Mouse (Mus musculus): ENCODE data around the gene Tnfaip6. TPM values are rescaled to one million over a fixed set of nuclear protein-coding genes. Genes with fewer than 3 reads are reported as not detected.
"Not testable (repeated sequence)": the region's sequence is repeated elsewhere in the genome, so short reads cannot be mapped to it uniquely, and the experiment has no call there.

The Tnfaip6 gene
- polyA plus RNA-seq (2015; fragmentation: Nextera tagmentation; extraction: Ambion mirVana) = 6.8 and 7.8 TPM in 2 replicates

GRCm38 (mm10) chr2:52037882-52038281 is at the start of gene Tnfaip6:
Gene Tnfaip6 (plus strand): TSS chr2:52038009.
- no peaks in the 10 kb centered on the region for H3K27me3 ChIP-seq (ENCODE audit: insufficient read depth, low read length)
- H3K9ac ChIP-seq (replicated peaks; ENCODE audit: low read length) = peak within 1 kb of the TSS; percentile 64
- H3K4me1 ChIP-seq (ENCODE audit: insufficient read depth, low read length) = peaks cover 11% of the 10 kb centered on the region
- ATAC-seq (ENCODE audit: low FRiP score, low TSS enrichment) = peak; percentile 27; the same call in 1 of the 2 replicates
- peak within 1 kb of the TSS; percentile 78 for H3K4me2 ChIP-seq (replicated peaks; ENCODE audit: low read depth, low read length)
- no peaks in the 10 kb centered on the region for H3K36me3 ChIP-seq (ENCODE audit: insufficient read depth, low read length)
- H3K27ac ChIP-seq (ENCODE audit: low read length) = no peak within 1 kb of the TSS
- under 1% methylated on average over 17 of the region's 17 CpGs for WGBS
- peak within 1 kb of the TSS; percentile 56 for H3K4me3 ChIP-seq (ENCODE audit: low read length)
- no peaks in the 10 kb centered on the region for H3K9me3 ChIP-seq (ENCODE audit: low read length)

- Histone ChIP-seq H3K4me3 (ENCODE audit: low read length) (no peak overlapping the region), H3K36me3 (ENCODE audit: insufficient read depth, low read length) (no peaks in the 10 kb centered on the region), H3K9ac (replicated peaks; ENCODE audit: low read length) (no peak overlapping the region), H3K27ac (ENCODE audit: low read length) (no peak overlapping the region), H3K27me3 (ENCODE audit: insufficient read depth, low read length) (no peaks in the 10 kb centered on the region), H3K4me1 (ENCODE audit: insufficient read depth, low read length) (no peaks in the 10 kb centered on the region), H3K4me2 (replicated peaks; ENCODE audit: low read depth, low read length) (no peak overlapping the region), H3K9me3 (ENCODE audit: low read length) (no peaks in the 10 kb centered on the region)
- 57% methylated on average over 2 of the region's 2 CpGs for WGBS
- ATAC-seq (ENCODE audit: low FRiP score, low TSS enrichment) = no peak
These were observed 48.2 kb upstream of the Tnfaip6 start for GRCm38 (mm10) chr2:51989559-51989958.

DNA sequence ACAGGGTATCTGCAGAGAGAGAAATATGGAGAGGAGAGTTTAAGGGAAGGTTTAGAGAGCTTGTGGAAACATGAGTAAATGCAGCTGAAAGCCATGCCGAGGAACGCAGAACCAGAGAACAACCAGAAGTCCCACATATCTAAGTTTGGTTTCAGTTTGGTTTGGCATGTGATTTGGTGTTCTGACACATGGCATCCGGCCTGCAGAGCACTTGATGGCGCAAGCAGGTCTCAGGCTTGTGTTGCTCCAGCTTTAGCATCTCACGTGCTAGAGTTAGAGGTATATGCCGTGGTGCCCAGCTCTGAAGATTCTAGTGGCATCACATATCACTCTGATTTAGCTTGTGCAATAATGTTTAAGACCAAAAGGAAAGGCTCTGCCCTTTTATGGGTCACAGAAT is 46.4 kb upstream of the Tnfaip6 start:
- Histone ChIP-seq H3K27ac (ENCODE audit: low read length) (no peak overlapping the region), H3K4me2 (replicated peaks; ENCODE audit: low read depth, low read length) (no peak overlapping the region), H3K27me3 (ENCODE audit: insufficient read depth, low read length) (no peaks in the 10 kb centered on the region), H3K4me3 (ENCODE audit: low read length) (no peak overlapping the region), H3K9ac (replicated peaks; ENCODE audit: low read length) (no peak overlapping the region), H3K36me3 (ENCODE audit: insufficient read depth, low read length) (no peaks in the 10 kb centered on the region), H3K9me3 (ENCODE audit: low read length) (no peaks in the 10 kb centered on the region), H3K4me1 (ENCODE audit: insufficient read depth, low read length) (no peaks in the 10 kb centered on the region)
- 88% methylated on average over 6 of the region's 6 CpGs for WGBS
- ATAC-seq (ENCODE audit: low FRiP score, low TSS enrichment) = no peak

DNA sequence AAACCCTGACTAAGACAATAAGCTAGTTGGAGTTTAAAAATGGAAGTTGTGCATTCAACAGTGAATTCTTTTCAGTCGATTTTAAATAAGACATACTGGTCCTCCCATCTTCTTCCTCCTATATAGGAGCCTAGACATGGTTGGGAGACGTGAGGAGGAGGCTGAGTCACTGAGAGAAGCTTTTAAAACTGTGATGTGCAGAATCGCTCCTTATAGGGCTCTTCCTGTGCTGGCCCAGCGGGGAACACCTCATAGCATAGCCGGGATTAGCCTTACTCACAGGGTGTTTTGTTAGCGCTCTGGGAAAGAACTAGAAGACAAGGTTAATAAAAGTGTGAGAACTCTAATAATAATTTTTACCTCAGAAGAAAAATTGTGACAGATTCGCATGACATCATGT is 37.8 kb upstream of the Tnfaip6 start:
- H3K4me2 ChIP-seq (replicated peaks; ENCODE audit: low read depth, low read length) = no peak overlapping the region
- no peak overlapping the region for H3K9ac ChIP-seq (replicated peaks; ENCODE audit: low read length)
- no peaks in the 10 kb centered on the region for H3K4me1 ChIP-seq (ENCODE audit: insufficient read depth, low read length)
- no peak overlapping the region for H3K27ac ChIP-seq (ENCODE audit: low read length)
- H3K9me3 ChIP-seq (ENCODE audit: low read length) = no peaks in the 10 kb centered on the region
- H3K36me3 ChIP-seq (ENCODE audit: insufficient read depth, low read length) = no peaks in the 10 kb centered on the region
- no peaks in the 10 kb centered on the region for H3K27me3 ChIP-seq (ENCODE audit: insufficient read depth, low read length)
- WGBS = 59% methylated on average over 7 of the region's 7 CpGs
- H3K4me3 ChIP-seq (ENCODE audit: low read length) = no peak overlapping the region
- ATAC-seq (ENCODE audit: low FRiP score, low TSS enrichment) = no peak

DNA sequence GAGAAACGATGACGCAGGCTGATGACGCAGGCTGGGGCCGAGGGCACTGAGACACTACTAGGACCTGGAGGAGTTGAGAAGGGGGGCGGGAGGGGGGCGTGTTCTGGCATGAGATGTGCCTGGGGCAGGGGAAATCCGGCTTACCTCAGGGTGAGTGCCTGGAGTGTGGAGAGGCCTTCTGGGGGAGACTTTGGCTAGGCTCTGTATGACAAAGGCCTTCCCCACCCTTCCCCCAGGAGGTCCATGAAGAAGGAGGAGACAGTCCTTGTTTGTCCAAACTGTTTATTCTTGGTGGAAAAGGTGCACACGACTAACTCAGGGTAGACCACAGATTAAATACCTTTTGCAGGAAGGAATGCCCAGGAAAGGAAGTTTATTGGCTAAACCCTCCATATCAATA is 36.3 kb upstream of the Tnfaip6 start:
- H3K4me3 ChIP-seq (ENCODE audit: low read length) = no peak overlapping the region
- H3K4me1 ChIP-seq (ENCODE audit: insufficient read depth, low read length) = no peaks in the 10 kb centered on the region
- no peak overlapping the region for H3K27ac ChIP-seq (ENCODE audit: low read length)
- ATAC-seq (ENCODE audit: low FRiP score, low TSS enrichment) = no peak
- no peak overlapping the region for H3K9ac ChIP-seq (replicated peaks; ENCODE audit: low read length)
- no peaks in the 10 kb centered on the region for H3K36me3 ChIP-seq (ENCODE audit: insufficient read depth, low read length)
- no peak overlapping the region for H3K4me2 ChIP-seq (replicated peaks; ENCODE audit: low read depth, low read length)
- H3K9me3 ChIP-seq (ENCODE audit: low read length) = no peaks in the 10 kb centered on the region
- WGBS = 81% methylated on average over 8 of the region's 8 CpGs
- H3K27me3 ChIP-seq (ENCODE audit: insufficient read depth, low read length) = no peaks in the 10 kb centered on the region

- not testable (repeated sequence) for H3K4me2 ChIP-seq (replicated peaks; ENCODE audit: low read depth, low read length); H3K36me3 ChIP-seq (ENCODE audit: insufficient read depth, low read length); H3K27ac ChIP-seq (ENCODE audit: low read length); H3K9ac ChIP-seq (replicated peaks; ENCODE audit: low read length); ATAC-seq (ENCODE audit: low FRiP score, low TSS enrichment); H3K9me3 ChIP-seq (ENCODE audit: low read length); H3K27me3 ChIP-seq (ENCODE audit: insufficient read depth, low read length); H3K4me3 ChIP-seq (ENCODE audit: low read length); H3K4me1 ChIP-seq (ENCODE audit: insufficient read depth, low read length)
- 95% methylated on average over 10 of the region's 10 CpGs for WGBS
These were observed 35.5 kb upstream of the Tnfaip6 start for GRCm38 (mm10) chr2:52002299-52002698.

- Histone ChIP-seq H3K4me2 (replicated peaks; ENCODE audit: low read depth, low read length) (no peak overlapping the region), H3K4me3 (ENCODE audit: low read length) (no peak overlapping the region), H3K36me3 (ENCODE audit: insufficient read depth, low read length) (no peaks in the 10 kb centered on the region), H3K27me3 (ENCODE audit: insufficient read depth, low read length) (no peaks in the 10 kb centered on the region), H3K9ac (replicated peaks; ENCODE audit: low read length) (no peak overlapping the region), H3K9me3 (ENCODE audit: low read length) (no peaks in the 10 kb centered on the region), H3K4me1 (ENCODE audit: insufficient read depth, low read length) (no peaks in the 10 kb centered on the region), H3K27ac (ENCODE audit: low read length) (no peak overlapping the region)
- no peak for ATAC-seq (ENCODE audit: low FRiP score, low TSS enrichment)
- WGBS = 79% methylated on average over 3 of the region's 3 CpGs
These were observed 31.4 kb upstream of the Tnfaip6 start for GRCm38 (mm10) chr2:52006380-52006779.

GRCm38 (mm10) chr2:52011820-52012219 is 26.0 kb upstream of the Tnfaip6 start:
- H3K4me3 ChIP-seq (ENCODE audit: low read length); H3K9me3 ChIP-seq (ENCODE audit: low read length); H3K9ac ChIP-seq (replicated peaks; ENCODE audit: low read length); H3K27me3 ChIP-seq (ENCODE audit: insufficient read depth, low read length); H3K4me2 ChIP-seq (replicated peaks; ENCODE audit: low read depth, low read length); H3K27ac ChIP-seq (ENCODE audit: low read length); ATAC-seq (ENCODE audit: low FRiP score, low TSS enrichment); H3K4me1 ChIP-seq (ENCODE audit: insufficient read depth, low read length); H3K36me3 ChIP-seq (ENCODE audit: insufficient read depth, low read length): not testable (repeated sequence)
- WGBS = 76% methylated on average over 3 of the region's 3 CpGs

DNA sequence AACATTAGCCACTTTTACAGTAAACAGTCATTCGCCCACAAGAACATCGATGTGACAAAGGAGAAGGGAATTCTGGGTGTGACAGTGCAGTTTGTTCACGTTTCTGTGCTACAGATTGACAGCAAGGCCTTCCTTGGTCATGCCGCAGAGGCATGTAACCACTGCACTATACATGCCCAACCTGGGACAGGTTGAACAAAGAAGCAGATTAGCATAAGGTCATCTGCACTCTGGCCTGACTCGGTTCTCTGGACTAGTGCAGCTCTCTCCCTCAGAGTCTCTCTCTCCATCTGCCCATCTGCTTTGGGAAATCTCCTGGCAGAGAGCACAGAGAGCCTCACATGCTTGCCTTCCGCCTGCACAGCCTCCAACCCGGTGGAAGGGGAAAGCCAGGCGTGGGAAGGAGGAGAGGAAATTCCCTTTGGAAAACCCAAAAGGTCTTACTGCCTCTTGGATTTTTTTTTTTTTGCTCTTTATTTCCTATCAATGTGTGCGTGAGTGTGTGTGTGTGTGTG is 24.4 kb upstream of the Tnfaip6 start:
- no peaks in the 10 kb centered on the region for H3K27me3 ChIP-seq (ENCODE audit: insufficient read depth, low read length)
- ATAC-seq (ENCODE audit: low FRiP score, low TSS enrichment) = no peak
- no peak overlapping the region for H3K4me3 ChIP-seq (ENCODE audit: low read length)
- WGBS = 81% methylated on average over 9 of the region's 9 CpGs
- no peaks in the 10 kb centered on the region for H3K36me3 ChIP-seq (ENCODE audit: insufficient read depth, low read length)
- no peak overlapping the region for H3K4me2 ChIP-seq (replicated peaks; ENCODE audit: low read depth, low read length)
- no peaks in the 10 kb centered on the region for H3K9me3 ChIP-seq (ENCODE audit: low read length)
- no peak overlapping the region for H3K9ac ChIP-seq (replicated peaks; ENCODE audit: low read length)
- no peak overlapping the region for H3K27ac ChIP-seq (ENCODE audit: low read length)
- H3K4me1 ChIP-seq (ENCODE audit: insufficient read depth, low read length) = no peaks in the 10 kb centered on the region

DNA sequence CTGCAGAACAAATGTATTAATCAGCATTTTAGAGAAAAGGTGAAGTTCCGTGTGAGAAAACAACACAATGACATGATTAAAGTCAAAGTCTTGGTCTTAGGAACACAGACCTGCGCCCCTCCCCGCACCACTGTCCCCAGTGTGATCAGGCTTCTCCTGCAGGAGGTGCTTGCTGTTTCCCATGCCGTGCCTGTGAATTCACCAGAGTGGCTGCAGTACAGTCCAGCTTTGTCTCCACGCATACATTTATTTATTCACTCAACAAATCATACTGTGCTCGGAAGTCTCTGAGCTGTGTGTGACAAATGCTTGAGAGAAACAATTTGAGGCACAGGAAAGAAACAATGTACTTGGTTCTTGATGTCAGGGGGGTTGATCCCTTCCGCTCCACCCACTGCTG is 21.4 kb upstream of the Tnfaip6 start:
- no peak overlapping the region for H3K4me3 ChIP-seq (ENCODE audit: low read length)
- H3K4me1 ChIP-seq (ENCODE audit: insufficient read depth, low read length) = no peaks in the 10 kb centered on the region
- no peak for ATAC-seq (ENCODE audit: low FRiP score, low TSS enrichment)
- no peaks in the 10 kb centered on the region for H3K36me3 ChIP-seq (ENCODE audit: insufficient read depth, low read length)
- no peaks in the 10 kb centered on the region for H3K27me3 ChIP-seq (ENCODE audit: insufficient read depth, low read length)
- no peak overlapping the region for H3K27ac ChIP-seq (ENCODE audit: low read length)
- no peaks in the 10 kb centered on the region for H3K9me3 ChIP-seq (ENCODE audit: low read length)
- 47% methylated on average over 7 of the region's 7 CpGs for WGBS
- no peak overlapping the region for H3K4me2 ChIP-seq (replicated peaks; ENCODE audit: low read depth, low read length)
- no peak overlapping the region for H3K9ac ChIP-seq (replicated peaks; ENCODE audit: low read length)

Measured in kidney, embryonic 16.5 days (tissue).